Mouse (Mus musculus) heart, embryonic 15.5 days (tissue): ENCODE data around the gene Cited2. TPM values are rescaled to one million over a fixed set of nuclear protein-coding genes. Genes with fewer than 3 reads are reported as not detected.

Experiments
- ATAC-seq: fragments of 200-750 bp; cut with Nextera tagmentation; replicated peaks from 2 replicates; pipeline ENCODE4 v1.8.0; 2017; ENCODE audit warnings: low read depth, moderate TSS enrichment; ENCODE audit not compliant: insufficient number of reproducible peaks, insufficient read depth, low FRiP score
- H3K27ac ChIP-seq: fragments of 300-500 bp; sonication (generic); 2 replicates; pipeline ENCODE4 v1.5.1; 2015; ENCODE audit warnings: mild to moderate bottlenecking, inconsistent platforms
- H3K27me3 ChIP-seq: fragments of 300-500 bp; sonication (generic); 2 replicates; pipeline ENCODE4 v1.6.1; 2015; ENCODE audit warnings: inconsistent platforms
- H3K36me3 ChIP-seq: fragments of 300-500 bp; sonication (generic); 2 replicates; pipeline ENCODE4 v1.6.1; 2015; ENCODE audit warnings: mild to moderate bottlenecking, inconsistent platforms
- H3K4me1 ChIP-seq: fragments of 300-500 bp; sonication (generic); replicated peaks from 2 replicates; pipeline ENCODE4 v1.6.1; 2015; ENCODE audit warnings: inconsistent platforms
- H3K4me2 ChIP-seq: fragments of 300-500 bp; sonication (generic); 2 replicates; pipeline ENCODE4 v1.6.1; 2015; ENCODE audit warnings: inconsistent platforms, mild to moderate bottlenecking, moderate library complexity
- H3K4me3 ChIP-seq: fragments of 300-500 bp; sonication (generic); 2 replicates; pipeline ENCODE4 v1.5.1; 2015; ENCODE audit warnings: mild to moderate bottlenecking, inconsistent platforms
- H3K9ac ChIP-seq: fragments of 300-500 bp; sonication (generic); 2 replicates; pipeline ENCODE4 v1.6.1; 2015; ENCODE audit warnings: mild to moderate bottlenecking, inconsistent platforms
- H3K9me3 ChIP-seq: fragments of 300-500 bp; sonication (generic); replicated peaks from 2 replicates; pipeline ENCODE4 v1.6.1; 2016; ENCODE audit warnings: inconsistent platforms
- WGBS: fragments of 180-500 bp; shearing (Covaris S2); methylation state at CpG from one replicate; pipeline ENCODE4 v1.1.7; 2015; ENCODE audit warnings: mixed read lengths; 5-methylcytosine and 5-hydroxymethylcytosine counted together
- polyA plus RNA-seq: library from polyadenylated mRNA; unstranded; fragments of >200 nt; fragmentation: Nextera tagmentation; extraction: Ambion mirVana; gene quantifications from 2 replicates; pipeline ENCODE4 v1.2.1, GENCODE M21; 2015

Cited2 gene
- polyA plus RNA-seq, 1 experiment from 2014 or later: 29.8 TPM

DNA sequence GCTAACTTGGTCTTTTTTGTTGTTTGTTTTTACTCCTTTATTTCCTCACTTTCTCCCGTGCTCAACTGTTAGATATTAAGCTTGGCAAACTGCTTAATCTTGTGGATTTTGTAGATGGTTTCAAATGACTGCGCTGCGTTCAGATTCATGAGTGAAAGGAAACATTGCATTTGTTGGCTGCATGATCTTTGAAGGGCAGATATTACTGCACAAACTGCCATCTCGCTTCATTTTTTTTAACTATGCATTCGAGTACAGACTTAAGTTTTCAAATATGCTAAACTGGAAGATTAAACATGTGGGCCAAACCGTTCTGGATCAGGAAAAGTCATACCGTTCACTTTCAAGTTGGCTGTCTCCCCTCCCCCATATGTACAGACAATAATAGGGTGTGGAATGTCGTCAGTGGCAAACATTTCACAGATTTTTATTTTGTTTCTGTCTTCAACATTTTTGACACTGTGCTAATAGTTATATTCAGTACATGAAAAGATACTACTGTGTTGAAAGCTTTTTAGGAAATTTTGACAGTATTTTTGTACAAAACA, 2.1 kb downstream of the Cited2 start:
- Histone ChIP-seq H3K4me1 (peaks cover 28% of the 10 kb centered on the region), H3K27me3 (no peaks in the 10 kb centered on the region), H3K27ac (no peak overlapping the region), H3K36me3 (no peaks in the 10 kb centered on the region), H3K4me2 (peak overlapping the region; percentile 75), H3K9ac (peak overlapping the region; percentile 36; the same call in 1 of the 2 replicates), H3K4me3 (peak overlapping the region; percentile 91), H3K9me3 (no peaks in the 10 kb centered on the region)
- 16% methylated on average over 8 of the region's 8 CpGs for WGBS
- no peak for ATAC-seq

DNA sequence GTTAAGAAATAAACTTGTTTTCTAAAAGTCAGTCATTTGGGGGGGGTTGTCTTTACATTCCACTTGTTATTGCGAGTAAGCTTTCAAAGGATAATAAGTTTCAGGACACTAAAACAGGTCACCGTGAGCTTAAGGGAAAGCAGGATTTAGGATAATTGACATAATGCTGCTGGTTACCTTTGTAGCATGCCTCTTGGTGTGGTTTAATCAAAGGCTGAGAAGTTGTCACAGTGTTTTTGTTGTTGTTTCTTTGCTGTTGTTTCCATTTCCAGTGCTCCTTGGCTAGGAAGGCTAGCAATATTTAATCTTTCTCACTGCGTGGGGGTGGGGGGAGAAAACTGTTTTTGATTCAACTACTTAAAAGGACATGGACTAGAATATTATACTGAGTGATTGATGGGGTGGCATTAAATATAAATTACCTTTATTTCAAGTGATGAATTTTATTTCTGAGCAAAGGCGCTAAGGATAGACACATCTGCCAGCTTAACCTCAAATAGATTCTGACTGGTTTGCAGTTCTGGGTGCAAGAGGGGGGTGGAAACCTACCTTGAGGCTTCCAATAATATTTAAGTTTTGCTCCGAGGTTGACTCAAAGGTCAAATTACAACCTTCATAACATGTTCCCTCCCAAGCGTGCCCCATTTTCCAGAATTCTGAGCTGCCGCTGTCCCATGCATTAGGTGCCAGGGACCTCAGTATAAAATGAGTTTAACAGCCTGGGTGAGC, 2.8 kb downstream of the Cited2 start:
- ATAC-seq: no peak
- H3K4me1 ChIP-seq: peaks cover 28% of the 10 kb centered on the region

DNA sequence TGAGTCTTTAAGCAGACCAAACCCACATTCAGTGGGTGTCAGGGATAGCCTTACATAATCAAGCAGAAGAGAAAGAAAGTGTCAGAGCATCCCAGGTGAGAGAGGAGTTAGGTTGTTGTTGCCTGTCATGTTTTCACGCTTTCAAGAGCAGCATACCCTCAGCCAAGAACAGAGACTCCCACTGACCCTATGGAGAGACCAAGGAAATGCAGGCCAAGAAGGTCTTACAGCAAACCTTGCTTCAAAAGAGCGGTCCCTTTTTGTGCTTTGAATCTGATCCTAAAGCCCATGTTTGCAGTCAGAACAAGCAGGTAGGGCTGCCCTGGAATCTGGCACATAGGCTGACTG, 3.3 kb downstream of the Cited2 start:
- H3K4me1 ChIP-seq: peaks cover 28% of the 10 kb centered on the region
- no peak overlapping the region for H3K27ac ChIP-seq
- 57% methylated on average over 2 of the region's 2 CpGs for WGBS
- no peak overlapping the region for H3K9ac ChIP-seq
- no peak for ATAC-seq
- H3K27me3 ChIP-seq: no peaks in the 10 kb centered on the region
- peak overlapping the region; percentile 49; the same call in 1 of the 2 replicates for H3K4me2 ChIP-seq
- H3K36me3 ChIP-seq: no peaks in the 10 kb centered on the region
- H3K9me3 ChIP-seq: no peaks in the 10 kb centered on the region
- 0 out of 2 replicates have a peak overlapping the region, but pooled peaks have one; percentile 3 for H3K4me3 ChIP-seq

More for the DNA sequence above, 2.8 kb downstream of the Cited2 start:
- Histone ChIP-seq H3K27me3 (no peaks in the 10 kb centered on the region), H3K27ac (no peak overlapping the region), H3K4me2 (peak overlapping the region; percentile 49), H3K9me3 (no peaks in the 10 kb centered on the region), H3K9ac (no peak overlapping the region), H3K4me3 (peak overlapping the region; percentile 20; the same call in 1 of the 2 replicates), H3K36me3 (no peaks in the 10 kb centered on the region)
- 65% methylated on average over 7 of the region's 7 CpGs for WGBS

DNA sequence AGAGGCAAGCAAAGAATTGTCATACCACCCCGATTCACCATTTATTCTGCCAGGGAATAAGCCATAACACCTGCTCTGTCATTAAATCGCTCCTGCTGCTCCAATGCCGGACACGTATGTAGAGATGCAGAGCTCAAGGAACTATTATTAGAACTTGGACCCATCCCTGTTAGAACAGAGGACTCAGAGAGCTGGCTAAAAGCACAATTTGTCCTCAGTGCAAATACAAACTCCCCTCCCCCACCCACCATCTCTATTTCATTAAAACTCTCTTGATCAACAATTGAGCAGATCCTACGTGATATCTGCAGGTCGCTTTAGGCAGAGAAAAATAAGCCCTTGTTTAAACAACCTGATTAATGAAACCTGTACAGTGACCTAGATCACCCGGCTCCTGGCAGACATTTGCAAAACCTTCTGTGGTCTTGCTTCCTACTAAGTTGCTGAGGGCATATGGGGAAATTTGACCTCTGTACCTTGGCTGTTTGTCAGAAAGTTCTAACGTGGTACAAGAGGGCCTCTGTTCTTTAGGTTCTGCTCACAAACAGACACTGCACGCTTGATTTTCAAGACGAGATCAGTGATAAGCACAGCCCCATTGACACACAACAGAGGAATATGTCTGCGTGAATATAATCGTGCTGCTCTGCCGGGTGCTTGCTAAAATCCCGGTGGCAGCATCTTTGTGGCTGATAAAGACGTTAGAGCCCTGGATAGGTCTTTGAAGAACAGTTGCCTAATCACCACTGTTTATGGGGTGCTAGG, 4.3 kb downstream of the Cited2 start:
- no peak overlapping the region for H3K9ac ChIP-seq
- WGBS: 16% methylated on average over 15 of the region's 15 CpGs
- no peaks in the 10 kb centered on the region for H3K27me3 ChIP-seq
- no peaks in the 10 kb centered on the region for H3K36me3 ChIP-seq
- H3K4me2 ChIP-seq: peak overlapping the region; percentile 49
- peak overlapping the region; percentile 74 for H3K27ac ChIP-seq
- ATAC-seq: no peak
- peak overlapping the region; percentile 2; the same call in 1 of the 2 replicates for H3K4me3 ChIP-seq
- H3K4me1 ChIP-seq: peaks cover 28% of the 10 kb centered on the region
- H3K9me3 ChIP-seq: no peaks in the 10 kb centered on the region

DNA sequence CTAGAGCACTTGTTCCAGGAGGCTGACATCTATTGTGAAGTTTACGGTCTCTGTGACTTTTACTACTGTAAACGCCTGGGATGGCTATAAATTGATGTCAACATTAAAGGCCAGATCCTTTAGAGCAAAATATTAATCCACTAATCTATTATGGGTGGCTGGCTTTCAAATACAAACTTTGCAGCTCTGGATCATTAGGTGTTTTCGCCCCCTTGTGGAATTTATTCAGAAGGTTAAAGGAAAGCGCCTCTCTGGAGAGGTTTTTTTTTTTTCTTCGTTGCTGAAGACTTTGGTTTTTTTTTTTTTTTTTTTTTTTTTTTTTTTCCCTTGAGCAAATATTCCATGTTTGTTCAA, 4.9 kb downstream of the Cited2 start:
- H3K4me2 ChIP-seq: peak overlapping the region; percentile 49; the same call in 1 of the 2 replicates
- H3K9ac ChIP-seq: no peak overlapping the region
- 8% methylated on average over 5 of the region's 5 CpGs for WGBS
- no peaks in the 10 kb centered on the region for H3K27me3 ChIP-seq
- H3K4me1 ChIP-seq: peaks cover 28% of the 10 kb centered on the region
- H3K27ac ChIP-seq: peak overlapping the region; percentile 74
- ATAC-seq: no peak
- H3K4me3 ChIP-seq: peak overlapping the region; percentile 2; the same call in 1 of the 2 replicates
- H3K9me3 ChIP-seq: no peaks in the 10 kb centered on the region
- H3K36me3 ChIP-seq: no peaks in the 10 kb centered on the region

DNA sequence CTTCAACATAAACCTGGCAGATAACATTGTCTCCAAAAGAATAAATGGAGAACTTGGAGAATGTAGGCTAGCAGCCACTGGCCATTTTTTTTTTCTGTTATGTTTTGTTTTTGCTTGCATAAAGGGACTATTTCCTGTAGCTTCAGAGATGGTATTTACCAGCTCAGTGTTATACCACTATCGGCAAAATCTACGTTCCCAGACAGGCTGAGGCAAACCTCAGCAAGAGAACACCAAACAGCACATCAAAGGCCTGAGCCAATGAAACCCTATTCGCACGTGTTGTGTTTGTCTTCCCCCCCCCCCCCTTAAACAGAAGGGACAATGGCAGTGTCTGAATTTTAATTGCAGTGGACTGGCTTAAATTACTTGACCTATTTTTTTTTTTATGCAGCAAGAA, 5.7 kb downstream of the Cited2 start:
- Histone ChIP-seq H3K4me1 (peaks cover 28% of the 10 kb centered on the region), H3K9me3 (no peaks in the 10 kb centered on the region), H3K27ac (no peak overlapping the region), H3K27me3 (no peaks in the 10 kb centered on the region), H3K4me3 (no peak overlapping the region), H3K9ac (no peak overlapping the region), H3K4me2 (no peak overlapping the region), H3K36me3 (no peaks in the 10 kb centered on the region)
- ATAC-seq: no peak
- 26% methylated on average over 4 of the region's 4 CpGs for WGBS

DNA sequence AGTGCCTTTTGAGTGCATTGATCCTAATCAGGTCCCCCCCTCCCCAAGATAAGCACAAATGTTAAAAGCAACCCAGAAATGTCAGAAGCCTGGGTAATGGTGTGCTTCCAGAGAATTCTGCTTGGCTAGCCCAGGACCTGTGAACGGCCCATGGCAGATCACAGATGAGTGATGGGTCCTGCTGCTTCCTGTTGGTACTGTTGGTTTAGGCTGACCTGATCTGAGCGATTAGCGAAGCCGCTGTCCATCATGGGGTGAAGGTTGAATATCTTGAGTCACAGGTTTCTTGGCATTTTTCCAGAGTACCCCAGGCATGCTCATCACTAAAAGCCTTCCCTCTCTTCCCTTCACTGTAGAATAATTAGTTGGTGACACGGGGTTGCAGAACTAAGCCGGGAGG, 6.5 kb downstream of the Cited2 start:
- no peak for ATAC-seq
- WGBS: 48% methylated on average over 6 of the region's 6 CpGs
- H3K27ac ChIP-seq: no peak overlapping the region

DNA sequence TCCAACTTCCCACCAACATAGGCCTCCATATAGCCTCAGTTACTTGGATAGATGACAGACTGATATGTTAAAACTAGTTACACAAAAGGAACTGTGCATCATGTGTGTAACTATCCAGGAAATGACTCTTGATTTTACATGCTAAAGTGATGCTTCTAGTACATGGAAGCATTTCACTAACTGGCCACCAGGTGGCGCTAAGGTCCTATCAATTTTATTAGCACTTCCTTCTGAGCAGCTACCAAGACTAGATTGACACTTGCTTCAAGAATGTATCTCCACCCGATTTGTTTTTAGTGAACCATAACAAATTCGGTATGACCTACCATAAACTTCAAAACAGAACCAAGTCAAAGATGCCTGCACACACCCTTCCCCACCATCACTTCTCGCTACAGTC, 10.0 kb downstream of the Cited2 start:
- no peaks in the 10 kb centered on the region for H3K27me3 ChIP-seq
- 22% methylated on average over 4 of the region's 4 CpGs for WGBS
- no peak overlapping the region for H3K9ac ChIP-seq
- H3K4me2 ChIP-seq: no peak overlapping the region
- ATAC-seq: no peak
- H3K27ac ChIP-seq: no peak overlapping the region
- H3K36me3 ChIP-seq: no peaks in the 10 kb centered on the region
- peaks cover 5% of the 10 kb centered on the region for H3K4me1 ChIP-seq
- H3K9me3 ChIP-seq: no peaks in the 10 kb centered on the region
- no peak overlapping the region for H3K4me3 ChIP-seq

More for the DNA sequence above, 6.5 kb downstream of the Cited2 start:
- peaks cover 28% of the 10 kb centered on the region for H3K4me1 ChIP-seq
- no peaks in the 10 kb centered on the region for H3K36me3 ChIP-seq
- no peaks in the 10 kb centered on the region for H3K27me3 ChIP-seq
- H3K4me3 ChIP-seq: no peak overlapping the region
- H3K9ac ChIP-seq: no peak overlapping the region
- no peak overlapping the region for H3K4me2 ChIP-seq
- no peaks in the 10 kb centered on the region for H3K9me3 ChIP-seq

DNA sequence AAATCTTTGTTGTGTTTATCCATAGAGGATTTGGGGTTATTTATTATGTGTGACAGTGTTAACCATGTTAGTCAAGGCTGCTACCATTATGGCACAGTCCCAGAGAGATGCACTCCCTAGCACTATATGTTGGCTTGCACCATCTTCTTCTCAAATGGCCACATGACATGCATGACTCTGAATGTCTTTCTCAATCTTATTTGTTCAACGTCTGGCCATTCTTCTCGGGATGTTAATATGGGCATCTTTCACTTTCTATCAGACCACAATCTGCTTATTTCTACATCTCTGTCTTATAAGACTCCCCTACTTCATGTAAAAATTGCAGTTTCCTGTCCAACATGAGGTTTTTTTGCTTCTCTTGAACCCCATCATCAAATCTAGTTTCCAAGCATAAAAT, 19.6 kb downstream of the Cited2 start:
- 96% methylated on average over 2 of the region's 2 CpGs for WGBS
- Histone ChIP-seq H3K9ac (no peak overlapping the region), H3K4me1 (no peaks in the 10 kb centered on the region), H3K4me2 (no peak overlapping the region), H3K27ac (no peak overlapping the region), H3K36me3 (no peaks in the 10 kb centered on the region), H3K9me3 (no peaks in the 10 kb centered on the region), H3K27me3 (no peaks in the 10 kb centered on the region), H3K4me3 (no peak overlapping the region)
- no peak for ATAC-seq

DNA sequence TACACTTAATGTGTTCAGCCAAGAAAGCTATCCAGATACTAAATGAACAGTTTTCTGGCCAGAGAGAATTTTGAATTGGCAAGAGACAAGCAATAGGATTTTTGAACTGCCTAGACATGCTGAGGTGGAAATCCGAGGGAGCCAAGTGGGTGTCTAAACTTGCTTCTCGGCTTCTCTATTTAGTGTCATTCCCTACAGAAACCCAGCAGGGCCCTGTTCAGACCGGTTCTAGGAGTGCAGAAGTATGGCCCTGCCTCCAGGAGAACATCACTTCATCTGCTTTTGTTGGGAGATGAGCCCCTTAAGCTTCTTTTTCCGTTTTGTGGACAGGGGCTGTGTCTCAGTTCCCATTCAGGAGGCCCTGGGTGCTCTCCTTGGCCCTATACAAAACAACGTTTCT, 29.5 kb downstream of the Cited2 start:
- ATAC-seq: no peak
- Histone ChIP-seq H3K4me2 (no peak overlapping the region), H3K27me3 (no peaks in the 10 kb centered on the region), H3K9ac (no peak overlapping the region), H3K4me1 (no peaks in the 10 kb centered on the region), H3K9me3 (0 out of 2 replicates have a peak, but pooled peaks cover 3% of the 10 kb centered on the region), H3K36me3 (no peaks in the 10 kb centered on the region), H3K4me3 (no peak overlapping the region), H3K27ac (no peak overlapping the region)
- 74% methylated on average over 5 of the region's 5 CpGs for WGBS

DNA sequence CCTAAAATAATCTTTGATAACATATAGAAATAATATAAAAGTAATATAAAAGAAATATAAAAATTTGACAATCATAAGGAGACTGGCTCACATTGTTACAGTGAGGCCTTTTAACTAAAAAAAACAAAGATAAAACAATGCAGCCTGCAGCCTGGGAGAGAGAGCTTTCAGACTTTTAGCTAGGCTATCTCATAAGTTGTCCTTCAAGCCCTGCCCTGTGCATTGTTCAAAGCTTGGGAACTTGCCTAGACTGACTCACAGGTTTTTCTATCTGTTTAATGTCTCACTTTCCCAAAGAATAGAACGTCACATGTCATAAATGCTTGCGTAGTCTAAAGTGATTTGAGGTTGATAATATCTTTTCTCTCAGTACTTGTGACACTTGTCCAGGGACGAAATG, 36.8 kb downstream of the Cited2 start:
- Histone ChIP-seq H3K9ac (no peak overlapping the region), H3K27ac (peak overlapping the region; percentile 31; the same call in 1 of the 2 replicates), H3K4me3 (no peak overlapping the region), H3K9me3 (0 out of 2 replicates have a peak, but pooled peaks cover 3% of the 10 kb centered on the region), H3K36me3 (no peaks in the 10 kb centered on the region), H3K27me3 (no peaks in the 10 kb centered on the region), H3K4me1 (no peaks in the 10 kb centered on the region), H3K4me2 (no peak overlapping the region)
- WGBS: 42% methylated on average over 3 of the region's 3 CpGs
- ATAC-seq: no peak; the same call in 1 of the 2 replicates
